Comparison of ENCODE assay signal across 8 mouse cellular contexts in genomic region chr9:44880309-44881081, GRCm38 (mm10). TPM values are rescaled to one million over a fixed set of nuclear protein-coding genes. Genes with fewer than 3 reads are reported as not detected.
DNase-seq lines count a peak whose midpoint lies in the region; ATAC-seq and TF ChIP-seq lines count a peak whose summit lies in the region.

No protein-coding gene starts in this region.

- no peak for TF ChIP-seq CTCF in CH12.LX (conservative IDR thresholded peaks at IDR 0.05 in 1 of 2, IDR thresholded peaks at IDR 0.05 in 1 of 2; ENCODE audit: low read depth in 2 of 2, low read length in 2 of 2)
- TF ChIP-seq CTCF in cerebellum, adult 2 months (IDR thresholded peaks at IDR 0.05; ENCODE audit: borderline replicate concordance, insufficient read depth, low read depth, low read length), result no peak

- H3K27ac ChIP-seq in CH12.LX (ENCODE audit: insufficient read depth, low read depth), result peak overlapping the region; percentile 86
- peak overlapping the region; percentile 86 for H3K27ac ChIP-seq in cerebellum, adult 2 months (ENCODE audit: insufficient read depth, low read length)
- H3K27ac ChIP-seq in kidney, embryonic 15.5 days, result peak overlapping the region; percentile 99

- peaks cover 54% of the 10 kb centered on the region for H3K79me2 ChIP-seq in CH12.LX (replicated peaks; ENCODE audit: control insufficient read depth, extremely low read depth, insufficient read depth, poor library complexity, severe bottlenecking)

- in situ Hi-C loops in CH12.LX (cut with MboI; ENCODE audit: low pct_ligation_motif_present, low pct_unique_long_range_greater_than_20kb, low sequenced_read_pairs), result no loop called here

- no peaks in the 10 kb centered on the region for H3K9me3 ChIP-seq in CH12.LX (replicated peaks; ENCODE audit: low read length)
- no peaks in the 10 kb centered on the region for H3K9me3 ChIP-seq in kidney, embryonic 15.5 days (replicated peaks)

- peak; percentile 13 for ATAC-seq in kidney, embryonic 15.5 days (replicated peaks; ENCODE audit: low FRiP score)

- no peaks in the 10 kb centered on the region for H3K27me3 ChIP-seq in CH12.LX (replicated peaks)
- H3K27me3 ChIP-seq in cerebellum, adult 2 months (ENCODE audit: control insufficient read depth, insufficient read depth, low read length), result no peaks in the 10 kb centered on the region
- H3K27me3 ChIP-seq in kidney, embryonic 15.5 days, result no peaks in the 10 kb centered on the region

- under 1% methylated on average over 41 of the region's 44 CpGs for WGBS in cerebellum, adult 2 months
- under 1% methylated on average over 42 of the region's 44 CpGs for WGBS in kidney, embryonic 15.5 days

- intact Hi-C loops in gastrocnemius, postnatal 14 days (cut with DNase I; ENCODE audit: low total_unique reads), result loop anchor here (5.0 kb wide), 1 partner anchor 38 kb away; no protein-coding TSS in a partner anchor

- TF ChIP-seq RAD21 in CH12.LX (IDR thresholded peaks at IDR 0.05; ENCODE audit: low read depth, low read length), result no peak

- H3K4me2 ChIP-seq in CH12.LX (ENCODE audit: insufficient read depth, low read depth, poor library complexity, severe bottlenecking), result peak overlapping the region; percentile 97
- H3K4me2 ChIP-seq in kidney, embryonic 15.5 days, result peak overlapping the region; percentile 91

- peak overlapping the region; percentile 92 to 95 (median 94) for H3K4me3 ChIP-seq in CH12.LX (replicated peaks in 1 of 3; ENCODE audit: low read depth in 2 of 3, low read length in 2 of 3, poor library complexity in 1 of 3)
- H3K4me3 ChIP-seq in cerebellum, adult 2 months (replicated peaks; ENCODE audit: insufficient read depth, low read depth, low read length), result peak overlapping the region; percentile 62
- peak overlapping the region; percentile 99 for H3K4me3 ChIP-seq in kidney, embryonic 15.5 days (replicated peaks)

- H3K9ac ChIP-seq in CH12.LX (ENCODE audit: insufficient read depth, low read depth), result peak overlapping the region; percentile 87
- peak overlapping the region; percentile 98 for H3K9ac ChIP-seq in kidney, embryonic 15.5 days

- peaks cover 0 to 23% of the 10 kb centered on the region in 2 experiments for H3K36me3 ChIP-seq in CH12.LX (replicated peaks in 1 of 2; ENCODE audit: control insufficient read depth in 1 of 2, insufficient read depth in 1 of 2, low read length in 1 of 2)
- 0 out of 2 replicates have a peak, but pooled peaks cover 4% of the 10 kb centered on the region for H3K36me3 ChIP-seq in kidney, embryonic 15.5 days

- dilution Hi-C loops in CH12.LX (cut with MboI; ENCODE audit: extremely low pct_ligation_motif_present, extremely low pct_unique_long_range_greater_than_20kb, low sequenced_read_pairs), result no loop called here

- TF ChIP-seq POLR2A in CH12.LX (IDR thresholded peaks at IDR 0.05; ENCODE audit: low read depth, low read length), result no peak
- TF ChIP-seq POLR2A in cerebellum, adult 2 months (IDR thresholded peaks at IDR 0.05; ENCODE audit: borderline replicate concordance, insufficient read depth, low read length), result no peak

- peaks cover 11 to 42% of the 10 kb centered on the region in 2 experiments for H3K4me1 ChIP-seq in CH12.LX (ENCODE audit: control insufficient read depth in 1 of 2, insufficient read depth in 2 of 2)
- H3K4me1 ChIP-seq in cerebellum, adult 2 months (ENCODE audit: control insufficient read depth, insufficient read depth, low read length), result peaks cover 15% of the 10 kb centered on the region; the same call in 1 of the 2 replicates
- peaks cover 53% of the 10 kb centered on the region for H3K4me1 ChIP-seq in kidney, embryonic 15.5 days

- TF ChIP-seq EP300 in CH12.LX (IDR thresholded peaks at IDR 0.05; ENCODE audit: low read length), result no peak

- peak; percentile 28 to 37 for DNase-seq in frontal cortex, postnatal 14 days (ENCODE audit: low spot score in 2 of 2)
- DNase-seq in frontal cortex, adult 2 months (ENCODE audit: extremely low spot score in 1 of 2, low spot score in 1 of 2), result no peak
- DNase-seq in CH12.LX (ENCODE audit: extremely low read depth), result no peak
- DNase-seq in cerebellum, adult 2 months, result peak; percentile 47 to 52
- DNase-seq in gastrocnemius, postnatal 14 days, result peak; percentile 30
- DNase-seq in lung, postnatal 14 days, result peak; percentile 14
- DNase-seq in spleen, postnatal 4 days (ENCODE audit: low spot score in 2 of 2), result peak; percentile 46 to 80

TF ChIP-seq in CH12.LX, 34 proteins besides CTCF, POLR2A, EP300 and RAD21:
- 0 out of 2 replicates have a peak, but pooled peaks have one; percentile 6 for TF ChIP-seq UBTF (IDR thresholded peaks at IDR 0.05; ENCODE audit: low read depth, low read length)
- TF ChIP-seq ELF1 (IDR thresholded peaks at IDR 0.05; ENCODE audit: low read depth, low read length), result 0 out of 2 replicates have a peak, but pooled peaks have one; percentile 13
- TF ChIP-seq HCFC1 (IDR thresholded peaks at IDR 0.05; ENCODE audit: low read depth, low read length), result no peak

RNA-seq across cellular contexts. Expression of gene Kmt2a, which starts 0.6 kb away (rescaled TPM):
- 29.9 and 32.5 TPM in 2 replicates for polyA plus RNA-seq in frontal cortex, adult 2 months (2012; rRNA removed)
- 7.2 and 7.3 TPM in 2 replicates for total RNA-seq in CH12.LX (2012; rRNA removed)
- 2.2 and 2.5 TPM in 2 replicates for total RNA-seq in CH12.LX (2014; rRNA removed)
- 13.4 and 21.3 TPM in 2 replicates for polyA plus RNA-seq in CH12.LX (2012; ENCODE audit: insufficient read length, low read depth)
- 31.3 and 39.0 TPM in 2 replicates for polyA plus RNA-seq in cerebellum, adult 2 months (2012; rRNA removed)
- 10 to 100 TPM; 11.8 to 14.3 TPM for total RNA-seq in gastrocnemius, postnatal 14 days (2021)
- 14.6 and 16.3 TPM in 2 replicates for polyA plus RNA-seq in kidney, embryonic 15.5 days (2015; fragmentation: Nextera tagmentation; extraction: Ambion mirVana)

RNA-seq across cellular contexts. Expression of gene Atp5l, which starts 40.0 kb away (rescaled TPM):
- 723 and 788 TPM in 2 replicates for polyA plus RNA-seq in frontal cortex, adult 2 months (2012; rRNA removed)
- total RNA-seq in CH12.LX (2012; rRNA removed), result 490 and 550 TPM in 2 replicates
- 689 and 720 TPM in 2 replicates for total RNA-seq in CH12.LX (2014; rRNA removed)
- 277 and 311 TPM in 2 replicates for polyA plus RNA-seq in CH12.LX (2012; ENCODE audit: insufficient read length, low read depth)
- polyA plus RNA-seq in cerebellum, adult 2 months (2012; rRNA removed), result 989 and 996 TPM in 2 replicates
- total RNA-seq in gastrocnemius, postnatal 14 days (2021), result 100 to 1,000 TPM; 663 to 775 TPM
- polyA plus RNA-seq in kidney, embryonic 15.5 days (2015; fragmentation: Nextera tagmentation; extraction: Ambion mirVana), result 714 and 843 TPM in 2 replicates

Comparison
In these comparisons a context has a peak if more than half of its experiments do, and no peak if none do; other contexts are left out.
1. DNase-seq: peak in frontal cortex, postnatal 14 days (2 of 2), cerebellum, adult 2 months (2 of 2), gastrocnemius, postnatal 14 days (single experiment), lung, postnatal 14 days (single experiment) and spleen, postnatal 4 days (2 of 2); none in frontal cortex, adult 2 months (0 of 2) and CH12.LX (single experiment).
2. Peak in every context shown above with its lines, with median percentiles within 50 percentile points of each other: H3K27ac ChIP-seq and H3K4me3 ChIP-seq.